Mouse (Mus musculus) cortical plate, adult 2 months (tissue): Measurements from ENCODE around the gene Gm10718. TPM values are rescaled to one million over a fixed set of nuclear protein-coding genes. Genes with fewer than 3 reads are reported as not detected.

Experiments
- polyA plus RNA-seq: library from polyadenylated mRNA; depleted of rRNA; stranded (reverse); fragments of >200 nt; gene quantifications from 2 replicates; pipeline ENCODE4 v1.2.3, GENCODE M21; 2012; rRNA removed

Gene Gm10718
- polyA plus RNA-seq, 1 experiment: 0.17 TPM

Other genes starting within 250 kb of the Gm10718 start
- gene Gm10722, start 22.6 kb upstream of the Gm10718 start, polyA plus RNA-seq: not detected in 2 replicates
- gene Gm11168, start 20.2 kb upstream of the Gm10718 start, polyA plus RNA-seq: not detected in 2 replicates
- not detected in 2 replicates for gene Gm10721, start 10.4 kb upstream of the Gm10718 start, polyA plus RNA-seq
- not detected in 2 replicates for gene Gm10720, start 7.9 kb upstream of the Gm10718 start, polyA plus RNA-seq
- 0.17 TPM in 1 of 2 replicates, not detected in the other for gene Gm10719, start 6.1 kb upstream of the Gm10718 start, polyA plus RNA-seq
- gene Gm10717, start 1.9 kb downstream of the Gm10718 start, polyA plus RNA-seq: not detected in 2 replicates
- not detected in 2 replicates for gene Gm17535, start 11.1 kb downstream of the Gm10718 start, polyA plus RNA-seq
- gene Gm10715, start 13.3 kb downstream of the Gm10718 start, polyA plus RNA-seq: not detected in 2 replicates